Mouse (Mus musculus): ENCODE results near the gene Htr2b.

Gene Htr2b

DNA sequence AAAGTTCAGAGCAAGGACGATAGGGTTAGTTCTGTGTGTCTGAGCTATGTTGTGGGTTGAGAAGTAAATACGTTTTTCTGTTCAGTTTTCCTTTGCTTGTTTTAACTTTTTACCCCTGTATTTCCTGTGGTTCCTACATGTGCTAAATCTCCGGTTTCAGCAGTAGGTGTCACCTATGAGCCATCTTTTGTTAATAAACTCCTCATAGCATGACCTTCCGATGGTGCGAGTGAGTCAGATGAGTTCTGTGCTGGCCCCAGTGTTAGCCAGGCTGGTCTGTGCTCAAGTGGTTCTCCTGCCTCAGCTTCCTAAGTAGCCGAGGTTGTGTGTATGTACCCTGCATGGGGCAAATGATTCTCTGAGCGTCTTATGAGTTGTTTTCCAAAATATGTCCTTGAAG is 17.4 kb downstream of the Htr2b start:
- DNase-seq (ENCODE audit: low spot score), result no peak

DNA sequence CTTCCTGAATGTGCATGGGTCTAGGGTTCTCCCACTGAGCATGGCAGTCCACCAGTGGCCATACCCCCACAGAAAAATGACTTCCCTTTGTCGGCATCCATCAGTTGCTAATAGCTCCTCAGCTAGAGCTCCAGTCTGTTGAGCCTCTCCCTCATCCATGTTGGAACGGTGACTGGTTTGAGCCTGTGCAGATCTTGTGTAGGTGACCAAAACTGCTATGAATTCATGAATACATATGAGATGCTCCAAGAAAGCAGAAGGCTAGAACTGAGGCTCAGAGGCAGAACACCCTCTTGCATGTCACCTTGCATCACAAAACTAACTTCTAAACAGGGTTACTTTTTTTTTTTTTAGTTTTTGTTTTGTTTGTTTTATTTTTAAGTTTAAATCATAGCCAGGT is 35.2 kb downstream of the Htr2b start:
- no peak for DNase-seq (ENCODE audit: low spot score)

GRCm38 (mm10) chr1:86064271-86064991 is 47.3 kb downstream of the Htr2b start, which contains the start of gene Psmd1:
Psmd1 (plus strand) TSS chr1:86064387.
- DNase-seq (ENCODE audit: low spot score), result peak; percentile 49

- DNase-seq (ENCODE audit: low spot score), result no peak
Measured at GRCm38 (mm10) chr1:86062523-86062922, 49.2 kb downstream of the Htr2b start.

- peak; percentile 69 for DNase-seq (ENCODE audit: low spot score)
Measured at GRCm38 (mm10) chr1:86058856-86059769, 52.7 kb downstream of the Htr2b start.

GRCm38 (mm10) chr1:86056284-86056683 is 55.5 kb downstream of the Htr2b start:
- DNase-seq (ENCODE audit: low spot score), result no peak

DNA sequence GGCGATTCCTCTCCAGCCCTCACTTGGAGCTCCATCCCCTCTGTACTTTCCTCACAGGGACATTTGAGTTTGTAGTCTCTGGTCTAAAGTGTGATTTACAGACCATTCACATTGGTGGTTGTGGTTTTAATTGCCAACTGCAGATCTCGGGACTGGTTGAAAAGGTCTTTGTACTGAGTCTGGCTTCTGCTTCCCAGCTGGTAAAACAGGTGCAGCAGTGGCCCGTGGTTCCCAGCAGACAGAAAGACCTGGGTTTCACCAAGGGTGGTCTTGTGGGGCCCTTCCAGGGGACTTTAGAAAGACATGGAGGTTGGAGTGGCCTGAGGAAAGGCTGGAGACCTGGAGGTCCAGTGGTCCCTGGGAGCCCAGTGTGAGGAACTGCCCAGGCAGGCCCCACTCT is 56.8 kb downstream of the Htr2b start:
- no peak for DNase-seq (ENCODE audit: low spot score)

- no peak for DNase-seq (ENCODE audit: low spot score)
Measured at GRCm38 (mm10) chr1:86053198-86053921, 58.4 kb downstream of the Htr2b start.

Data from urinary bladder, postnatal 10 days (tissue).